Mouse (Mus musculus) liver, embryonic 11.5 days (tissue): ENCODE results near the gene Dnajc7. TPM values are rescaled to one million over a fixed set of nuclear protein-coding genes. Genes with fewer than 3 reads are reported as not detected.

ENCODE experiments used
- ATAC-seq: fragments of 200-750 bp; cut with Nextera tagmentation; replicated peaks from 2 replicates; pipeline ENCODE4 v1.8.0; 2017; ENCODE audit warnings: moderate number of reproducible peaks, mild to moderate bottlenecking, moderate TSS enrichment, moderate library complexity; ENCODE audit not compliant: low FRiP score
- DNase-seq: peaks from one replicate; pipeline ENCODE4 v3.0.0-alpha.2; 2017; ENCODE audit warnings: low spot score
- H3K27ac ChIP-seq: fragments of 300-500 bp; sonication (generic); 2 replicates; pipeline ENCODE4 v1.5.1; 2014; ENCODE audit warnings: mild to moderate bottlenecking, low read depth, low read length, control low read depth
- H3K27me3 ChIP-seq: fragments of 300-500 bp; sonication (generic); replicated peaks from 2 replicates; pipeline ENCODE4 v1.6.1; 2014; ENCODE audit warnings: low read length, mixed read lengths; ENCODE audit not compliant: control insufficient read depth, insufficient read depth
- H3K36me3 ChIP-seq: fragments of 300-500 bp; sonication (generic); 2 replicates; pipeline ENCODE4 v1.6.1; 2014; ENCODE audit warnings: mild to moderate bottlenecking, low read length, moderate library complexity, mixed read lengths; ENCODE audit not compliant: control insufficient read depth, insufficient read depth
- H3K4me1 ChIP-seq: fragments of 300-500 bp; sonication (generic); replicated peaks from 2 replicates; pipeline ENCODE4 v1.6.1; 2014; ENCODE audit warnings: low read length, mixed read lengths; ENCODE audit not compliant: control insufficient read depth, insufficient read depth
- H3K4me2 ChIP-seq: fragments of 300-500 bp; sonication (generic); 2 replicates; pipeline ENCODE4 v1.6.1; 2014; ENCODE audit warnings: mild to moderate bottlenecking, control low read depth, moderate library complexity
- H3K4me3 ChIP-seq: fragments of 300-500 bp; sonication (generic); 2 replicates; pipeline ENCODE4 v1.5.1; 2014; ENCODE audit warnings: low read depth, low read length, control low read depth
- H3K9ac ChIP-seq: fragments of 300-500 bp; sonication (generic); 2 replicates; pipeline ENCODE4 v1.6.1; 2014; ENCODE audit warnings: low read depth, low read length, control low read depth
- H3K9me3 ChIP-seq: fragments of 300-500 bp; sonication (generic); 2 replicates; pipeline ENCODE4 v1.6.1; 2016; ENCODE audit warnings: low read length, inconsistent platforms, mixed read lengths; ENCODE audit not compliant: control insufficient read depth
- WGBS: fragments of 180-500 bp; shearing (Covaris S2); extraction: QIAGEN DNeasy Blood & Tissue Kit; methylation state at CpG from one replicate; pipeline ENCODE4 v1.1.7; 2014; 5-methylcytosine and 5-hydroxymethylcytosine counted together
- polyA plus RNA-seq: library from polyadenylated mRNA; unstranded; fragments of >200 nt; fragmentation: Nextera tagmentation; extraction: Ambion mirVana; gene quantifications from 2 replicates; pipeline ENCODE4 v1.2.1, GENCODE M21; 2014

Dnajc7 gene
- polyA plus RNA-seq, 1 experiment from 2014 or later = 70.8 TPM

DNA sequence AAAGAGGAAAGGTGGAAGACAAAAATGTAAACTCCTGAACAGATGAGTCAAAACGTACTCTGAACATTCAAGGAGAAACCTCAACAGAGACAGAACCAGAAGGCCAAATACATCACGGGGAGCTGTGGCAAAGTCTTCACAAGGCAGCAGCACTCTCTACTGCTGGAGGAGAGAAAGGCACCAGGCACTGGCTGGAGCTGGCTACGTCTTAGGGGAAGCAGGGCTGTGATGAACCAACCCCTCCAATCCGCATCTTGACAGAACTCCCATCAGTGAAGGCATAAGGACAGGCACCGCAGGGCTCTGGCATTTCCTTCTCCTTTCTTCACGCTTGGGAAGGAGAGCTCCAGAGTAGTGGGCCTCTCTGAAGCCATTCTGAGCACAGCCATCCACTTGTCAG, 8.3 kb downstream of the Dnajc7 start:
- no peaks in the 10 kb centered on the region for H3K27me3 ChIP-seq
- 0 out of 2 replicates have a peak, but pooled peaks cover 2% of the 10 kb centered on the region for H3K36me3 ChIP-seq
- peaks cover 10% of the 10 kb centered on the region for H3K4me1 ChIP-seq

DNA sequence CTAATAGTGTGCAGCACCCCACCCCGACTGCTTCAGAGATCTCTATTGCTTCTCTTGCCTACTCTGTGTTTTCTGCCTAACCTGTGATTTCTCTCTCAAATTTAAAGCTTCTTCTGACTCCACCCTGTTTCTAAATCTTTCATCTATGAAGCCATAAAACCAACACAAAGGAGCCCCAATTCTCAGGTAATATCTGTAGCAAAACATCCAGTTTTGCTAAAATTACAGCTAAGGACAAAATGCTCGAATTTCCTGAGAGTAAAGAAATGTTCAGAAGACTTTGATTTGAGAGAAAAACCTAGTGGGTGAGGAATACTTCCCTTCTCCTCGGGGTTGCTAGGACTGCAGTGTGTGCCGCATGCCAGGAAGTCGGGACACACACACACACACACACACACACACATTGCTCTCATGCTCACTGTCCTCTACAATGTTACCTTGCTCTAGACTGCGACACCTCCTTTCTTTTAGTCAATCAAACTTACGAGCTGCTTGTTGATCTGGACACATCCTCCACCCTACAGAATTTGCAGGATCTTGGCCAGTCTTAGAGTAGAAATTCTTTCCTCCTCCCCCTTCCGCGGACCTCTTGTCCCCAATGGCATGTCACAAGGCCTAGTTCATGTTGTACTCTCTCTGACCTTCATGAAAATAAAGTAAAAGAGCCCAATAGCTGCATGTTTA, 9.8 kb downstream of the Dnajc7 start:
- H3K27ac ChIP-seq = no peak overlapping the region
- H3K4me1 ChIP-seq = no peaks in the 10 kb centered on the region; the same call in 1 of the 2 replicates
- no peak overlapping the region for H3K4me3 ChIP-seq
- H3K27me3 ChIP-seq = no peaks in the 10 kb centered on the region
- ATAC-seq = no peak
- H3K9ac ChIP-seq = no peak overlapping the region
- peaks cover 2% of the 10 kb centered on the region; the same call in 1 of the 2 replicates for H3K36me3 ChIP-seq
- WGBS = 83% methylated on average over 9 of the region's 9 CpGs
- H3K4me2 ChIP-seq = no peak overlapping the region
- no peaks in the 10 kb centered on the region for H3K9me3 ChIP-seq
- no peak for DNase-seq

More for the DNA sequence above, 8.3 kb downstream of the Dnajc7 start:
- ATAC-seq = no peak
- WGBS = 81% methylated on average over 6 of the region's 6 CpGs
- no peak overlapping the region for H3K9ac ChIP-seq
- H3K9me3 ChIP-seq = no peaks in the 10 kb centered on the region
- H3K4me3 ChIP-seq = no peak overlapping the region
- H3K27ac ChIP-seq = no peak overlapping the region
- no peak overlapping the region for H3K4me2 ChIP-seq
- DNase-seq = no peak

DNA sequence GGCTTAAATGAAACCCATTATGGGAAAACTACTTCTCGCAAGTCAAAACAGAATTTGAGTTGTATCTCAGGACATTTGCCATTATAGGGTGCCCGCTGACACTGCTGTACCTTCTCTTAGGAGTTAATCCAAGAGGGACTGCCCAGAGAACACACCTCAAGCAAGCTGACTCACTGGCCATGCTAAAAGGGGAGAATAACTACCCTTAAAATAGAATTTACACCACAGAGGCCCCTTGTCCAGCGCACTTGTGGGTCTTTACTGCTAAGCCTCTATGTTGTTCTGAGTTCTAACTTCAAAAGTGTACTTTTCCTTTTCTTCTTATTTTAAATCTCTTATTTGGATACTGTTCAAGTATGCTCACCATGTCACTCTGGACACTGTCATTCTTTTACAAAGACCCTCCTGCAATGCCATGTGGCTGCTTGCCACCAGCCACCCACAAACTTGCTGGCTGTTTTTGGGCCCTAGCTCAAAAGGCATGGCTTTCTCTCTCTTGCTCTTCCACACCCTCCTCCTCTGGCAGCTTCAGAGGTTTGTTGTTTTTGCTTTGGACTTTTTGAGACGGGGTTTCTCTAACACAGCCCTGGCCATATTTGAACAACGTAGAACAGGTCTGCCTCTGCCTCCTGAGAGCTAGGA, 10.5 kb downstream of the Dnajc7 start:
- Histone ChIP-seq H3K36me3 (peaks cover 2% of the 10 kb centered on the region; the same call in 1 of the 2 replicates), H3K9me3 (no peaks in the 10 kb centered on the region), H3K27ac (no peak overlapping the region), H3K9ac (no peak overlapping the region), H3K4me3 (no peak overlapping the region), H3K27me3 (no peaks in the 10 kb centered on the region), H3K4me2 (no peak overlapping the region), H3K4me1 (no peaks in the 10 kb centered on the region; the same call in 1 of the 2 replicates)
- ATAC-seq (no peak), DNase-seq (no peak)
- 89% methylated on average over 5 of the region's 5 CpGs for whole genome bisulfite sequencing

DNA sequence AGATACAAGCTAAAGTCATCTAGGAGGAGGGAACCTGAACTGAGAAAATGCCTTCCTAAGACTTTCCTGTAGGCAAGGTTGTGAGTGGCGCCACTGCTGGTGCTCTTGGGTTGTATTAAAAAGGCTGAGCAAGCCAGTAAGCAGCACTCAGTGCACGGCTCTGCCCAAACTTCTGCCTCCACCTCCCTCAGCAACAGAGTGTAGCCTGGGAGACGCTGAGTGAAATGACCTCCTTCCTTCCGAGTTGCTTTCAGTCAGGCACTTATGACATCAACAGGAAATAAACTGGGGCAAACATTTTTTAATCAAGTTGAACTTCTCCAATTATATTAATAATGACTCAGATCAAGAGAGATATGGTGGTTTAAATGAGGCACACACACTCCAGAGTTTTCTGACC, 11.2 kb downstream of the Dnajc7 start:
- Histone ChIP-seq H3K36me3 (peaks cover 2% of the 10 kb centered on the region; the same call in 1 of the 2 replicates), H3K4me1 (no peaks in the 10 kb centered on the region; the same call in 1 of the 2 replicates), H3K27ac (no peak overlapping the region), H3K4me3 (no peak overlapping the region), H3K9ac (no peak overlapping the region), H3K4me2 (no peak overlapping the region), H3K27me3 (no peaks in the 10 kb centered on the region), H3K9me3 (no peaks in the 10 kb centered on the region)
- DNase-seq = no peak
- 69% methylated on average over 4 of the region's 4 CpGs for WGBS
- ATAC-seq = no peak

DNA sequence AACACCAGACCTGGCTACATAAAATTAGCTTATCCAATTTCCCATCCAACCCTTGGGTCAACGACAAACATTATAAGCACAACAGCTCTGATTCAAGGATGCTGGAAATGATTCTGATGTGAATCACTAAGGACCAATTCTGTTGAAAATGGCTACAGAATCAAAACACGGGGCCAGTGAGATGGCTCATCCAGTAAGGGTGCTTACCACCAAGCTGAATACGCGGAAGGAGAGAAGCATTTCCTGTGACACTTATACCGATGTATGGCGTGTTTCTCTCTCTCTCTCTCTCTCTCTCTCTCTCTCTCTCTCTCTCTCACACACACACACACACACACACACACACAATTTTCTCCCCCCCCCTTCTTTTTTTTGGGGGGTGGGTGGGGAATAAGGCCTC, 12.8 kb downstream of the Dnajc7 start:
- no peak for ATAC-seq
- 93% methylated on average over 6 of the region's 6 CpGs for WGBS
- H3K4me3 ChIP-seq = no peak overlapping the region

DNA sequence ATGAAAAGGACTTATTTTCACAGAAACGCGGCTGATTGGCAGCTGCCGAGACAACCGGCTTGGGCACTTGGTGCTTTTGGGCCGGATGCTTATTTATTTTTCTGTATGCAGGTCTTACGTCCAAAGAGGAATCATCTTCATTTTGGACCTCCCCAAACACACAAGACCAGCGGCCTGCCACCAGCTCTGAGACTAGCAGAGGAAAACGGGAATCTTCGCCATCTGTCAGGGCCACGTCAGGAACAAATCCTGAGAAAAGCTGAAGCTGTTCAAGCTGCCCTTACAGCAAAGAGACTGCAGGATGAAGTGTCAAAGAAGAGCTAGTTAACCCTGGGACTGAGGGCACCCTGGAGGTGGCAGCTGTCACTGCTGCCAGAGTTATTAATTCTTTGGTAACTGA, 14.5 kb downstream of the Dnajc7 start:
- 92% methylated on average over 10 of the region's 10 CpGs for WGBS
- H3K36me3 ChIP-seq = peaks cover 8% of the 10 kb centered on the region

More for the DNA sequence above, 12.8 kb downstream of the Dnajc7 start:
- H3K27me3 ChIP-seq = no peaks in the 10 kb centered on the region
- no peaks in the 10 kb centered on the region for H3K9me3 ChIP-seq
- DNase-seq = no peak
- H3K9ac ChIP-seq = no peak overlapping the region
- peaks cover 2% of the 10 kb centered on the region for H3K36me3 ChIP-seq
- no peak overlapping the region for H3K4me2 ChIP-seq
- H3K4me1 ChIP-seq = no peaks in the 10 kb centered on the region
- no peak overlapping the region for H3K27ac ChIP-seq

DNA sequence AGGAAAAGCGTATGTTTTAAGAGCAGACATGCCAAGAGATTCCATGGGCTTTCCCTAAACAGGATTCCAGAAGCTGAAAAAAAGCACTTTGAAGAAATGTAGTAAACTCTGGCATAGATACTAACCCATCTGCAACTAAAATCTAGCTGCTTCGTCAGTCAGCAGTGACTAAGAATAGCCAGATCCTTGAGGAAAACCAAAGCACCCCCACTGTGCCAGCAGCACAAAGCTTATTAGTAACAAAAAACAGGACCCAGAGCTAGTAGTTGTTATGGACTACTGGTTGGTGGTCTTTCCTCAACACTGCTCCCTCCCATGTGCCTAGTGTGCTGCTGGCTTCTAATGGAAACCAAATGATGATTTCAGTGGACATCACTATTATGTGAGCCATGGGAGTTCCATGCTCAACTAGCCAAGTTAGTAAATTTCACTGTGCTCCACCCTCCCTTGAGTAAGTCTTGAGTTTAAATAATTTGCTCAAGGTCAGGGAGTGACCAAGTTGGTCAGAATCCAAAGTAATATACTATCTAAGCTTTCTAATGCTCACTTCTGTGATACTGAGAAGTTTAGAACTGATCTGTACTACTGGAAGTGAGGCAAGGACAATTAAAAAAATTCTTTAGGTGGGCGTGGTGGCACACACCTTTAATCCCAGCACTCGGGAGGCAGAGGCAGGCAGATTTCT, 15.5 kb downstream of the Dnajc7 start:
- Histone ChIP-seq H3K36me3 (peaks cover 11% of the 10 kb centered on the region), H3K27me3 (no peaks in the 10 kb centered on the region), H3K4me3 (no peak overlapping the region), H3K9ac (no peak overlapping the region), H3K4me2 (no peak overlapping the region), H3K4me1 (peaks cover 5% of the 10 kb centered on the region; the same call in 1 of the 2 replicates), H3K27ac (no peak overlapping the region), H3K9me3 (no peaks in the 10 kb centered on the region)
- 86% methylated on average over 4 of the region's 4 CpGs for WGBS
- DNase-seq = no peak
- ATAC-seq = no peak

More for the DNA sequence above, 14.5 kb downstream of the Dnajc7 start:
- H3K27me3 ChIP-seq = no peaks in the 10 kb centered on the region
- DNase-seq = no peak
- H3K27ac ChIP-seq = no peak overlapping the region
- ATAC-seq = no peak
- no peaks in the 10 kb centered on the region for H3K9me3 ChIP-seq
- H3K4me1 ChIP-seq = peaks cover 5% of the 10 kb centered on the region; the same call in 1 of the 2 replicates
- no peak overlapping the region for H3K4me2 ChIP-seq
- H3K4me3 ChIP-seq = no peak overlapping the region
- no peak overlapping the region for H3K9ac ChIP-seq

DNA sequence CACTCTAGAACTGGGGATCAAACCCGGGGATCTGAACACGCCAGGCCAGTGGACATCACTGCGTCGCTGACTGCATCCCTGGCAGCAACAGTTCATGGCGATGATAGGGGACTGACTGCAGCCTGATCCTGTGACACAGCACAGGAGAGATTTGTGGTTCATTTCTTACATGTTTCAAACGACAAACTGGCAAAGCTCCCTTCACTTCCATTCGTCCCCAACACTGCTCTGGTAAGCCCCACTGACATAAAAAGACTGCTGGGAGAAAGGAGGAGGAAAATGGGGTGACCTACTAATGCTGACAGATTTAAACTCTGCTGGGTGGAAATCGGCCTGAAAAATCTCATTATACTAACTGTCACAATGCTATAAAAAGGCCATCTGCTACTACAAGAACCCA, 16.2 kb downstream of the Dnajc7 start:
- Histone ChIP-seq H3K4me3 (no peak overlapping the region), H3K4me1 (peaks cover 5% of the 10 kb centered on the region; the same call in 1 of the 2 replicates), H3K27ac (no peak overlapping the region), H3K9ac (no peak overlapping the region), H3K9me3 (no peaks in the 10 kb centered on the region), H3K4me2 (no peak overlapping the region), H3K27me3 (no peaks in the 10 kb centered on the region), H3K36me3 (peaks cover 18% of the 10 kb centered on the region)
- ATAC-seq = no peak
- DNase-seq = no peak
- 84% methylated on average over 8 of the region's 8 CpGs for WGBS
